Mouse (Mus musculus): Measurements from ENCODE around the gene Zfp523.

Zfp523 gene

GRCm38 (mm10) chr17:28246640-28247039 lies 69.7 kb downstream of the Zfp523 start:
- DNase-seq (ENCODE audit: low spot score), result no peak

- DNase-seq (ENCODE audit: low spot score), result no peak
Observed at GRCm38 (mm10) chr17:28247613-28248012, 70.7 kb downstream of the Zfp523 start.

- no peak for DNase-seq (ENCODE audit: low spot score)
Observed at GRCm38 (mm10) chr17:28249062-28249461, 72.1 kb downstream of the Zfp523 start.

- DNase-seq (ENCODE audit: low spot score), result no peak
Observed at GRCm38 (mm10) chr17:28251579-28252280, 74.8 kb downstream of the Zfp523 start.

- DNase-seq (ENCODE audit: low spot score), result no peak
Observed at GRCm38 (mm10) chr17:28252281-28252648, 75.3 kb downstream of the Zfp523 start.

- DNase-seq (ENCODE audit: low spot score), result no peak
Observed at GRCm38 (mm10) chr17:28253216-28253615, 76.3 kb downstream of the Zfp523 start.

GRCm38 (mm10) chr17:28254804-28255203 lies 77.9 kb downstream of the Zfp523 start:
- no peak for DNase-seq (ENCODE audit: low spot score)

Measured in left cerebral cortex, adult 11 months (tissue).